Mouse (Mus musculus): ENCODE data around the gene Lrrc42.

Lrrc42 gene

DNA sequence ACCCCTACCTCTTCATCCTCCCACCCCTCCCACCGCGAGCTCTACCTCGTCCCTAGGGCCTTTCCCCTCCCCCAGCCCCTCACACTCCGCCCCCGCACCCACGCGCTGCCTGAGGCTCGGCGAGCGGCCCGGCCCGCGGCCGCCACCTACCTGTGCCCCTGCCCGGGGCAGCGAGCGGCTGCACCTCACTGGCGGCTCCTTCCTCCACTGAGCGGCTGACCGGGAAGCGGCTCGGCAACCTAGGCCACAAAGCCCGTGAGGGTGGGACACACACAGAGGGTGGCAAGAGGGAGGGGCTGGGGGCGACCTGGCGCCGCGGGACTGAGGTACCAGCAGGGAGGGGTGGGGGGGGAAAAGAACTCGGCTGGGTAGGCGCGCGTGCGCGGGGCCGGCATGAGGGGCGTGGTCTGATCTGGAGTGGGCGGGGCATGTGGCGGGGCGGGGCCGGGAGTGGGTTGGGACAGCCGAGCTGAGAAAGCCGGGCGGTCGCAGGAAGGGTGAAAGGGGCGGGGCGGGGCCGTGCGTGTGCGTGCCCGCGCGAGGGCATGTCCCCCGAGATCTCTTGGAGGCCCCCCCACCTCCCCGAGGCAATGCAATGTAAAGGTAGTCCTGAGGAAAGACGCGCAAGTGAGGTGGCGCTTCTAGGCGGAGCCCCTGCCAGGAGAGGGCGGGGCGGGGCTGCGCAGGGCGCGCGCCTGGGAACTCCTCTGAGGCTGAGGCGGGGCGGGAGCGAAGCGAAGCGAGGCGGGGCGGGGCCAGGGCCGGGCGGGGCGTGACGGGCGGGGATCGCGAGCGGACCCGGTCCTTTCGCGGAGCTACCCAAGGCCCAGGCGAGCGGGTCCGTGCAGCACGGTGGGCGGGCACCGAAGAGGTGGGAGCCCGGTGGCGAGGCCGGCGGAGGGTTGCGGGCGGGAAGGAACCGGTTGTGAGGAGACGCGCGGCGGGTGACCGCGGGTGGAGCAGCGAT lies at the start of gene Lrrc42, which contains the start of gene Hspb11:
Gene Lrrc42, minus strand, starts transcription at position 408 of the 967 bp plus-strand sequence.
Gene Hspb11, plus strand, starts transcription at position 469 of the 967 bp plus-strand sequence.
- in situ Hi-C loops (cut with MboI, MseI): loop anchor here (25.0 kb wide), 1 partner anchor 1734 kb away; no protein-coding TSS in a partner anchor

DNA sequence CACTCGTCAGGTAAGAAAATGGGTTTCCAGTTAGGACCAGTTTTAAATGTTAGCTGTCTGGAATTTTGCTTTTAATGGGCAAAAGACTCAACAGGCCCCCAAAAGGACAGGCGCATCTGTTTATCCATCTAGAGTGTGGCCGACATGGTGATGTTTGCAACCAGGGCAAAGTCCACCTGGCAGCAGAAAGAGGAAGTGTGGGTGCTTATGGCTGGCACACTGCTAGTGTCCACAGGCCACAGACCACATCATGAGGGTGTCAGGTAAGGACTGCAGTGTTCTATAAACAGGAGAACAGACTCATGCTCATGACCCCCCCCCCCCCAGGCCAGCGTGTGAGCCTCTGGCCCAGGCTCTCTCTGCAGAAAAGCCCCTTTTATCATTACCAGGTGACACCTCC lies 49.5 kb upstream of the Lrrc42 start:
- in situ Hi-C loops (cut with MboI, MseI): no loop called here

- in situ Hi-C loops (cut with MboI, MseI): no loop called here
Observed at GRCm38 (mm10) chr4:107302221-107302620, 48.9 kb upstream of the Lrrc42 start.

GRCm38 (mm10) chr4:107300902-107301555 lies 47.7 kb upstream of the Lrrc42 start:
- in situ Hi-C loops (cut with MboI, MseI): no loop called here

- in situ Hi-C loops (cut with MboI, MseI): no loop called here
Observed at GRCm38 (mm10) chr4:107300371-107300770, 47.0 kb upstream of the Lrrc42 start.

DNA sequence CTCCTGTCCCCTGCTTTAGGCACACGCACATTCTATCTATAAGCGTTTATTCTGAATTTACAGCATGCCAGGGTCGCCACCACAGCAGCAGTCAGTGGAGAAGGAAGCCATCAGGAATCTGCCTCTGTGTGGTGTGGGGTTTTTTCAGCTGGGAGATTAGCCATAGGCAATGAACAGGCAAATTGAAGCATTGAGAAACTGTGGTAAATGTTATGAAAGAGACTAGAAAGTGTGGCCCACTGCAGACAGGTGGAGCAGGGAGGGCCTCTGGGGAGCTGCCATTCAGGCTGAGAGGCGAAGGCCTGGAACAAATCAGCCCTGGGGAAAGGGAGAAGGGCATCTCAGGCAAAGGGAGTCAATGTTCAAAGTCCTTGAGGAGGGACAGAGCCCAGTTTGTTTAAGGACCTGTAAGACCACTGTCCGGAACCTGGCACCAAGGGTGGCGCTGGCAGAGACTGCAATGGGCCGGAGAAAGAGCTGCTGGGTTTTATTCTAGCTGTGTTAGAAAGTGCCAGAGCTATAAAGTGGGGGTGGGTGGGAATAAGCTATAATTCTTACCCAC lies 46.5 kb upstream of the Lrrc42 start:
- in situ Hi-C loops (cut with MboI, MseI): no loop called here

DNA sequence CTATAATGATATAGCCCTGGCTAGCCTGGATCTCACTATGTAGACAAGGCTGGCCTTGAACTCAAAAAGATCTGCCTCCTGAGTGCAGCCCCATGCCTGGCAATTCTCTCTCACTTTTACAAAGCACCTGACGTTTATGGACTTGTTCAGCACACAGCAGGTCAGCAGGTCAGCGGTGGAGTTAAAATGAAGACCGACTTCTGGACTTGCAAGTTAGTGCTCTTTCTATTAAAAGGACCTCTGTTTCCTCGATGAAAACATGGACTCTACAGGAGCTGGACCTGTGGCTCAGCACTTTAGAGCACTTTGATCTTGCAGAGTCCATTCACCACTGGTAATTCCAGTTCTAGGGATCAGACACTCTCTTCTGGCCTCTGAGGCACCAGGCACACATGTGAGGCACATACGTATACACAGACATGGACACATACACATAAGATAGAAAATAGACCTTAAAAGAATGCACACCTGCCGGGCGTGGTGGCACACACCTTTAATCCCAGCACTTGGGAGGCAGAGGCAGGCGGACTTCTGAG lies 44.8 kb upstream of the Lrrc42 start:
- in situ Hi-C loops (cut with MboI, MseI): no loop called here

DNA sequence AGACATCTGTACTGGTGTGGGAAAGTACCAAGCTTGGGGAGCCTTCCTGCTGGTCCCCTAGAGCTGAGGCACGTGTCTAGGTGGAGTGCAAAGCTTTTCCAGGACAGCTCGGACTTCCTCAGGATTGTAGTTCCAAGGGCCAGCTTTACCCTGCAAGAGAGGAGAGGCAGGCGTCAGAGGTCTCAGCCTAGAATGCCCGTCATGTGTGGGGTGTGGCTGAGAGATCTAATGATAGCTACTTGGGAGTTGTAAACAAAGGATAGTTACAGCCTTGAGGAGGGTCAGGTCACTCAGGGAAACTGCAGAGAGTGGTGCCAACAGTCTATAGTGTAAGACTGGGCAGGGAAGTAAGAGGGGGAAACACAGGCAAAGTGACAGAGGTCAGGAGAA lies 38.9 kb upstream of the Lrrc42 start:
- in situ Hi-C loops (cut with MboI, MseI): no loop called here

GRCm38 (mm10) chr4:107291611-107292272 lies 38.4 kb upstream of the Lrrc42 start:
- in situ Hi-C loops (cut with MboI, MseI): no loop called here

DNA sequence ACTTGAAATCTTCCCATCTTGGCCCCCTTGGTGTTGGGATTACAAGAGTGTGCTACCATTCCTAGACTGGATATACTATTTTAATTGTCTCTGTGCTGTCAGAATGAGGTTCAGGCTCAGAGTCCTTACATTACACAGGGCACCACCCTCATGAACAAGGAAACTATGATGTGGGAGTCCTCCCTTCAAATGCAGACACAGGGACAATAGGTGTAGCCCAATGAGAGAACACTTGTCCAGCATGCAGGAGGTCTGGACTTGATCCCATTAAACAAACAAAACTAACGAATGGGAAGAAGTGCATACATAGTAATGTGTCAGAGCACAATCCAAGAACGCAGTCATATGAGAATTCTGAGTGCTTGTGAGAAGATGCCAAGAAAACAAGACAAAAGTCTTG lies 34.2 kb upstream of the Lrrc42 start:
- in situ Hi-C loops (cut with MboI, MseI): no loop called here

DNA sequence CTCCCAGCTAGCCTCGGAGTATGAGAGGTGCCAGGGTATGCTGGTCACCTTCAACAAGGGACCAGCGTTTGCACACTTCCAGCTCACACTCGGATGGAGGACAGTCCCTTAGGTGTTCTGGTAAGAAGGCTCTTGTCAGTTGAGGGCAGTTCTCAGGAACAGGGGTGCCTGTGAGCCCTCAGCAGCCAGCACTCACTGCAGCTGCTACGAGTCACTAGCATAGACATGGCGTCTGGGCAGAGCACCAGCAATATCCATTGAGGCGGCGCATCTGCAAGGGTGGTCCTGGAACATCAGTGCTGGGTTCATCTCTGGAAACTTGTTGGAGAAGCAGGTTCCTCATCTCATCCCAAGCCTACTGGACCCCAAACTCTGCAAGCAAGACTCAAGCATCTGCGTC lies 33.1 kb upstream of the Lrrc42 start:
- in situ Hi-C loops (cut with MboI, MseI): no loop called here

GRCm38 (mm10) chr4:107285446-107286200 lies 32.3 kb upstream of the Lrrc42 start:
- in situ Hi-C loops (cut with MboI, MseI): no loop called here

GRCm38 (mm10) chr4:107280843-107281475 lies 27.6 kb upstream of the Lrrc42 start:
- in situ Hi-C loops (cut with MboI, MseI): no loop called here

GRCm38 (mm10) chr4:107278188-107278707 lies 24.9 kb upstream of the Lrrc42 start:
- in situ Hi-C loops (cut with MboI, MseI): no loop called here

DNA sequence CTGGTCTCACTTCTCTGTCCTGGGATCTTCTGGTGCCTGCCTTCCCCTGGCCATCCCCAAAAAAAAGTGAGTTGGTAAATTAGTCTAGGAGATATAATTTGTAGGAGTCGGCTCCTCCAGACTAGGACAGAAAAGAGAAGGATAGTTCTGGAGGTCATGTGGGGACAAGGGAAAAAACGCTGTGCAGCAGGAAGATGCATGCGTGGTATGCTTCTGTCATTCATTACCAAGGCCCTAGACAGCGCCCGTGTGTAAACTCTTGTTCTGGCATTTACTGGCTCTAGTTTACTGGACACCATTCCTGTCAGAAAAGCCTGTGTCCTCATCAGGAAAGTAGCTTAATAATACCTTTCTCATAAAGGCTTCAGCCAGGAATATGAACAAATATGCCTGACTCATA lies 21.2 kb upstream of the Lrrc42 start:
- in situ Hi-C loops (cut with MboI, MseI): loop anchor here (25.0 kb wide), 1 partner anchor 1713 kb away; no protein-coding TSS in a partner anchor

- in situ Hi-C loops (cut with MboI, MseI): loop anchor here (25.0 kb wide), 1 partner anchor 1714 kb away; no protein-coding TSS in a partner anchor
Observed at GRCm38 (mm10) chr4:107273683-107274082, 20.4 kb upstream of the Lrrc42 start.

GRCm38 (mm10) chr4:107260001-107260400 lies 6.7 kb upstream of the Lrrc42 start:
- in situ Hi-C loops (cut with MboI, MseI): loop anchor here (25.0 kb wide), 1 partner anchor 1727 kb away; no protein-coding TSS in a partner anchor

GRCm38 (mm10) chr4:107254414-107254813 lies 1.1 kb upstream of the Lrrc42 start:
- in situ Hi-C loops (cut with MboI, MseI): loop anchor here (25.0 kb wide), 1 partner anchor 1733 kb away; no protein-coding TSS in a partner anchor

- in situ Hi-C loops (cut with MboI, MseI): loop anchor here (25.0 kb wide), 1 partner anchor 1735 kb away; no protein-coding TSS in a partner anchor
Observed at GRCm38 (mm10) chr4:107252522-107252921, 810 bp downstream of the Lrrc42 start.

Measured in regulatory T cell (primary cell).